Mouse (Mus musculus): Measurements from ENCODE around the gene Ccdc86.

The Ccdc86 gene

GRCm38 (mm10) chr19:10949558-10949957 is 492 bp upstream of the Ccdc86 start:
- DNase-seq (ENCODE audit: low spot score): no peak

- DNase-seq (ENCODE audit: low spot score): no peak
These were observed 650 bp downstream of the Ccdc86 start for GRCm38 (mm10) chr19:10948416-10948815.

- no peak for DNase-seq (ENCODE audit: low spot score)
These were observed 1.8 kb downstream of the Ccdc86 start for GRCm38 (mm10) chr19:10947219-10947618.

GRCm38 (mm10) chr19:10946506-10946905 is 2.6 kb downstream of the Ccdc86 start:
- no peak for DNase-seq (ENCODE audit: low spot score)

GRCm38 (mm10) chr19:10943955-10944354 is 5.1 kb downstream of the Ccdc86 start:
- no peak for DNase-seq (ENCODE audit: low spot score)

GRCm38 (mm10) chr19:10940801-10941457 is 8.1 kb downstream of the Ccdc86 start:
- DNase-seq (ENCODE audit: low spot score): no peak

GRCm38 (mm10) chr19:10940097-10940800 is 8.8 kb downstream of the Ccdc86 start:
- peak; percentile 57 for DNase-seq (ENCODE audit: low spot score)

- DNase-seq (ENCODE audit: low spot score): no peak
These were observed 10.3 kb downstream of the Ccdc86 start for GRCm38 (mm10) chr19:10938771-10939170.

GRCm38 (mm10) chr19:10937110-10937563 is 11.9 kb downstream of the Ccdc86 start, which contains the start of gene Ptgdr2:
Ptgdr2 (plus strand) TSS chr19:10937160.
- DNase-seq (ENCODE audit: low spot score): no peak

GRCm38 (mm10) chr19:10936077-10936476 is 13.0 kb downstream of the Ccdc86 start:
- DNase-seq (ENCODE audit: low spot score): no peak

GRCm38 (mm10) chr19:10935029-10935428 is 14.0 kb downstream of the Ccdc86 start:
- DNase-seq (ENCODE audit: low spot score): no peak

GRCm38 (mm10) chr19:10930641-10931040 is 18.4 kb downstream of the Ccdc86 start:
- no peak for DNase-seq (ENCODE audit: low spot score)

- no peak for DNase-seq (ENCODE audit: low spot score)
These were observed 22.4 kb downstream of the Ccdc86 start for GRCm38 (mm10) chr19:10926666-10927065.

GRCm38 (mm10) chr19:10926123-10926621 is 22.9 kb downstream of the Ccdc86 start:
- DNase-seq (ENCODE audit: low spot score): no peak

- no peak for DNase-seq (ENCODE audit: low spot score)
These were observed 24.8 kb downstream of the Ccdc86 start for GRCm38 (mm10) chr19:10924220-10924619.

GRCm38 (mm10) chr19:10921058-10921457 is 28.0 kb downstream of the Ccdc86 start:
- no peak for DNase-seq (ENCODE audit: low spot score)

- no peak for DNase-seq (ENCODE audit: low spot score)
These were observed 28.5 kb downstream of the Ccdc86 start, which contains the start of gene Zp1 for GRCm38 (mm10) chr19:10920532-10920931. Zp1 (minus strand) TSS chr19:10920632.

- DNase-seq (ENCODE audit: low spot score): no peak
These were observed 30.6 kb downstream of the Ccdc86 start for GRCm38 (mm10) chr19:10918321-10918991.

- DNase-seq (ENCODE audit: low spot score): no peak
These were observed 32.6 kb downstream of the Ccdc86 start for GRCm38 (mm10) chr19:10916506-10916905.

GRCm38 (mm10) chr19:10914870-10915269 is 34.2 kb downstream of the Ccdc86 start:
- no peak for DNase-seq (ENCODE audit: low spot score)

- DNase-seq (ENCODE audit: low spot score): no peak
These were observed 34.8 kb downstream of the Ccdc86 start for GRCm38 (mm10) chr19:10914291-10914690.

- DNase-seq (ENCODE audit: low spot score): peak; percentile 24
These were observed 39.9 kb downstream of the Ccdc86 start for GRCm38 (mm10) chr19:10909087-10909721.

All from ovary, adult 18-20 months (tissue).